Comparison of ENCODE assay signal across 8 mouse cellular contexts in genomic region chr2:165922047-165922728, GRCm38 (mm10). TPM values are rescaled to one million over a fixed set of nuclear protein-coding genes. Genes with fewer than 3 reads are reported as not detected.
DNase-seq lines count a peak whose midpoint lies in the region; ATAC-seq and TF ChIP-seq lines count a peak whose summit lies in the region.

No protein-coding gene starts in this region.

- H3K4me2 ChIP-seq in heart, embryonic 12.5 days = no peak overlapping the region
- peak overlapping the region; percentile 18 for H3K4me2 ChIP-seq in liver, postnatal 0 days (ENCODE audit: low read depth, low read length)
- no peak overlapping the region for H3K4me2 ChIP-seq in stomach, postnatal 0 days (replicated peaks; ENCODE audit: low read depth)

- TF ChIP-seq EP300 in liver, postnatal 0 days (IDR thresholded peaks at IDR 0.05; ENCODE audit: low read depth) = no peak
- TF ChIP-seq EP300 in stomach, postnatal 0 days (optimal IDR thresholded peaks at IDR 0.05) = no peak

- no peaks in the 10 kb centered on the region for H3K27me3 ChIP-seq in heart, embryonic 12.5 days (replicated peaks)
- H3K27me3 ChIP-seq in liver, postnatal 0 days (ENCODE audit: insufficient read depth, low read length) = no peaks in the 10 kb centered on the region
- no peaks in the 10 kb centered on the region for H3K27me3 ChIP-seq in stomach, postnatal 0 days (ENCODE audit: control insufficient read depth, insufficient read depth, low read length)

- ATAC-seq in heart, embryonic 12.5 days (ENCODE audit: insufficient number of reproducible peaks, low FRiP score) = no peak; the same call in 1 of the 2 replicates
- ATAC-seq in liver, postnatal 0 days = peak; percentile 88
- peak; percentile 85 for ATAC-seq in stomach, postnatal 0 days (ENCODE audit: low FRiP score, low TSS enrichment)

- peaks cover 14% of the 10 kb centered on the region for H3K4me1 ChIP-seq in heart, embryonic 12.5 days (replicated peaks)
- H3K4me1 ChIP-seq in liver, postnatal 0 days (ENCODE audit: insufficient read depth) = peaks cover 11% of the 10 kb centered on the region
- no peaks in the 10 kb centered on the region for H3K4me1 ChIP-seq in stomach, postnatal 0 days (replicated peaks; ENCODE audit: control insufficient read depth, insufficient read depth)

- H3K4me3 ChIP-seq in heart, embryonic 12.5 days = no peak overlapping the region
- no peak overlapping the region for H3K4me3 ChIP-seq in liver, postnatal 0 days (ENCODE audit: low read depth, low read length)
- H3K4me3 ChIP-seq in stomach, postnatal 0 days (ENCODE audit: low read depth, low read length) = no peak overlapping the region

- no peaks in the 10 kb centered on the region; the same call in 1 of the 2 replicates for H3K9me3 ChIP-seq in heart, embryonic 12.5 days (replicated peaks)
- H3K9me3 ChIP-seq in liver, postnatal 0 days (ENCODE audit: low read length) = no peaks in the 10 kb centered on the region
- H3K9me3 ChIP-seq in stomach, postnatal 0 days (ENCODE audit: control insufficient read depth, low read length) = no peaks in the 10 kb centered on the region

- TF ChIP-seq CTCF in liver, postnatal 0 days (IDR thresholded peaks at IDR 0.05; ENCODE audit: low read depth) = no peak
- no peak for TF ChIP-seq CTCF in stomach, postnatal 0 days (IDR thresholded peaks at IDR 0.05; ENCODE audit: low read depth)

- H3K27ac ChIP-seq in heart, embryonic 12.5 days (ENCODE audit: poor library complexity, severe bottlenecking) = no peak overlapping the region
- peak overlapping the region; percentile 75 for H3K27ac ChIP-seq in liver, postnatal 0 days (ENCODE audit: low read depth)
- no peak overlapping the region for H3K27ac ChIP-seq in stomach, postnatal 0 days (replicated peaks)

- H3K9ac ChIP-seq in heart, embryonic 12.5 days = no peak overlapping the region
- no peak overlapping the region for H3K9ac ChIP-seq in liver, postnatal 0 days (replicated peaks)
- H3K9ac ChIP-seq in stomach, postnatal 0 days (ENCODE audit: low read length) = no peak overlapping the region

- peak; percentile 89 for DNase-seq in heart, adult 11 months
- DNase-seq in induced T-regulatory cell, adult 2 months (ENCODE audit: low read depth) = peak; percentile 92
- peak; percentile 80 for DNase-seq in liver, postnatal 0 days
- DNase-seq in stomach, postnatal 0 days (ENCODE audit: low spot score) = peak; percentile 84
- no peak for DNase-seq in gastrocnemius, adult 8-10 months (ENCODE audit: low spot score in 2 of 2)
- no peak for DNase-seq in layer of hippocampus, postnatal 14 days (ENCODE audit: low spot score in 2 of 2)
- no peak for DNase-seq in cerebellum, postnatal 10 days

- no peaks in the 10 kb centered on the region for H3K36me3 ChIP-seq in heart, embryonic 12.5 days
- no peaks in the 10 kb centered on the region for H3K36me3 ChIP-seq in liver, postnatal 0 days (replicated peaks; ENCODE audit: insufficient read depth, low read length)
- no peaks in the 10 kb centered on the region for H3K36me3 ChIP-seq in stomach, postnatal 0 days (ENCODE audit: control insufficient read depth, insufficient read depth, low read length)

- WGBS in heart, embryonic 12.5 days = 54% methylated on average over 13 of the region's 13 CpGs
- WGBS in liver, postnatal 0 days (ENCODE audit: insufficient replicate concordance) = 37% methylated on average over 13 of the region's 13 CpGs
- 48% methylated on average over 13 of the region's 13 CpGs for WGBS in stomach, postnatal 0 days

RNA-seq across cellular contexts. Expression of gene Zmynd8, which starts 23.4 kb away (rescaled TPM):
- polyA plus RNA-seq in heart, embryonic 12.5 days (2016; fragmentation: Nextera tagmentation; extraction: Ambion mirVana) = 44.7 and 48.0 TPM in 2 replicates
- 16.9 and 21.9 TPM in 2 replicates for polyA plus RNA-seq in liver, postnatal 0 days (2015; fragmentation: Nextera tagmentation; extraction: Ambion mirVana)
- polyA plus RNA-seq in stomach, postnatal 0 days (2015; fragmentation: Nextera tagmentation; extraction: Ambion mirVana) = 24.3 and 29.7 TPM in 2 replicates
- 10 to 100 TPM; 11.4 to 14.4 (median 13.5) TPM for total RNA-seq in gastrocnemius, adult 8-10 months (2022)
- total RNA-seq in layer of hippocampus, postnatal 14 days (2021) = 100 to 1,000 TPM; 138 to 143 TPM

Comparison
In these comparisons a context has a peak if more than half of its experiments do, and no peak if none do; other contexts are left out.
1. DNase-seq: peak in heart, adult 11 months (single experiment), induced T-regulatory cell, adult 2 months (single experiment), liver, postnatal 0 days (single experiment) and stomach, postnatal 0 days (single experiment); none in gastrocnemius, adult 8-10 months (0 of 2), layer of hippocampus, postnatal 14 days (0 of 2) and cerebellum, postnatal 10 days (0 of 2).